Mouse (Mus musculus) inflammation-experienced regulatory T-cells (primary cell): ENCODE measurements around the gene Vmn1r84. TPM values are rescaled to one million over a fixed set of nuclear protein-coding genes. Genes with fewer than 3 reads are reported as not detected.

Experiments
- polyA plus RNA-seq, 2 experiments: library from polyadenylated mRNA; unstranded; fragments of 100-300 nt; shearing (Covaris generic); gene quantifications; one replicate each; pipeline ENCODE4 v1.2.1; 2017

Vmn1r84 gene
- 1 to 10 TPM in 1 of 2 experiments, under 1 TPM in 1; 0.30 to 2.0 TPM for polyA plus RNA-seq

DNA sequence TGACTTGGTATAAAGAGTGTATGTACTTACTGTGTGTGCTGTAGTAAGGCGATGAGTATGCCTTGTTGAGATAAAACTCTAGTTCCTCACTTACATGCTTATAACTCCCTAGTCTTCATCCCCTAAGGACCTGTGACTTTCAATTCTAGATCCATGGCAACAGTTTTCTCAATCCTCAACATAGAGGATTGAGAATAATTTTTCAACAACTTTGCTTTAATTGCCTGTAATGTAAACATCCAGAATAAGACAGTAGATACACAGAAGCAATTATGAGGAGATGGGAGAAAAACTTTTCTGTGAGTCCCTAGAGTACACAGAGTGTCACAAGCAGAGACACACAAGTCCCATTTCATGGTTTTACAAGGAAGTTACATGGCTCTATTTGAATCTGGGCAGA, at the start of gene Vmn1r84:
Gene Vmn1r84 (minus strand): TSS at position 101 of the 400 bp plus-strand sequence.

DNA sequence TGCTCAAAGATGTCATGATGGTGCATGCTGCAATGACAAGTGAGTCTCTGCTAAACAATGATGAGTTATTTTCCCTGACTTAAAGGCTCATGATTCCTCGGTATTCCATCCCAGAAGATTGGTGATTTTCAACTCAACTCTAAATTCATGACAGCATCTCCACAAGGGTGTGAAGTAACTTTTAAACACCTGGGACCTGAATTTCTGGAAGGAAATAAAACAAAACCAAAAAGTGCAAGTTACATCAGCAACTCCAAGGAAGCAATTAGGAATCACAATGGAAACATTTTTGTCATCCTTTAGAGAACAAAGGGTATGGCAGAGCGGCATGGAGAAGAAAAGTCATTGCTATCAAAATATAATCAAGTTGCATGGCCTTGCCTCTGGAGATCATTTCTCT, 39.7 kb downstream of the Vmn1r84 start, which contains the start of gene Vmn1r83:
Gene Vmn1r83 (minus strand): TSS at position 101 of the 400 bp plus-strand sequence.

Other genes with a start within 250 kb of the Vmn1r84 start
- under 1 TPM in 1 of 2 experiments, not detected in 1; 0.13 TPM for gene Vmn1r78, start 219.0 kb downstream of the Vmn1r84 start, polyA plus RNA-seq
- gene Vmn1r79, start 198.0 kb downstream of the Vmn1r84 start, polyA plus RNA-seq: under 1 TPM in 1 of 2 experiments, not detected in 1; 0.04 TPM
- gene Vmn1r80, start 180.0 kb downstream of the Vmn1r84 start, polyA plus RNA-seq: under 1 TPM; 0.14 to 0.38 TPM
- gene Vmn1r81, start 101.0 kb downstream of the Vmn1r84 start, polyA plus RNA-seq: 1 to 10 TPM in 1 of 2 experiments, under 1 TPM in 1; 0.12 to 1.0 TPM
- under 1 TPM in 1 of 2 experiments, not detected in 1; 0.07 TPM for gene Vmn1r82, start 68.8 kb downstream of the Vmn1r84 start, polyA plus RNA-seq
- not detected for gene Vmn1r83, start 39.8 kb downstream of the Vmn1r84 start, polyA plus RNA-seq
- gene Zfp551, start 53.5 kb upstream of the Vmn1r84 start, polyA plus RNA-seq: 1 to 10 TPM; 2.4 to 7.3 TPM
- gene Zfp606, start 109.0 kb upstream of the Vmn1r84 start, polyA plus RNA-seq: 1 to 10 TPM; 7.0 to 10.0 TPM
- gene 2900092C05Rik, start 143.2 kb upstream of the Vmn1r84 start, polyA plus RNA-seq: under 1 TPM; 0.18 to 0.32 TPM
- gene Vmn2r53, start 239.5 kb upstream of the Vmn1r84 start, polyA plus RNA-seq: under 1 TPM; 0.10 to 0.22 TPM